Mouse (Mus musculus) spleen, postnatal 14 days (tissue): ENCODE data around the gene Mettl24.

Experiments used
- DNase-seq, 2 experiments: peaks; one replicate each; pipeline ENCODE4 v3.0.0; 2021 to 2022; ENCODE audit warnings: low spot score in 2 of 2

The Mettl24 gene

GRCm38 (mm10) chr10:40683092-40683867 is at the start of gene Mettl24:
TSS of gene Mettl24 (plus strand) at chr10:40683282.
- DNase-seq: peak in 1 of 2 experiments; percentile 2

- no peak for DNase-seq
Observed at GRCm38 (mm10) chr10:40637331-40637730, 45.8 kb upstream of the Mettl24 start.

GRCm38 (mm10) chr10:40638276-40638675 is 44.8 kb upstream of the Mettl24 start:
- DNase-seq: no peak

GRCm38 (mm10) chr10:40638823-40639819 is 44.0 kb upstream of the Mettl24 start:
- no peak for DNase-seq

- no peak for DNase-seq
Observed at GRCm38 (mm10) chr10:40640406-40640805, 42.7 kb upstream of the Mettl24 start.

- DNase-seq: no peak
Observed at GRCm38 (mm10) chr10:40641901-40642300, 41.2 kb upstream of the Mettl24 start.

- no peak for DNase-seq
Observed at GRCm38 (mm10) chr10:40643126-40643525, 40.0 kb upstream of the Mettl24 start.

GRCm38 (mm10) chr10:40644456-40644855 is 38.6 kb upstream of the Mettl24 start:
- DNase-seq: no peak

- DNase-seq: no peak
Observed at GRCm38 (mm10) chr10:40645346-40645745, 37.7 kb upstream of the Mettl24 start.

GRCm38 (mm10) chr10:40648776-40649175 is 34.3 kb upstream of the Mettl24 start:
- DNase-seq: no peak

GRCm38 (mm10) chr10:40649634-40650033 is 33.4 kb upstream of the Mettl24 start:
- no peak for DNase-seq

GRCm38 (mm10) chr10:40651676-40652075 is 31.4 kb upstream of the Mettl24 start:
- DNase-seq: no peak

- DNase-seq: no peak
Observed at GRCm38 (mm10) chr10:40665270-40665669, 17.8 kb upstream of the Mettl24 start.

GRCm38 (mm10) chr10:40666943-40667342 is 16.1 kb upstream of the Mettl24 start:
- no peak for DNase-seq

- no peak for DNase-seq
Observed at GRCm38 (mm10) chr10:40668640-40669039, 14.4 kb upstream of the Mettl24 start.

- no peak for DNase-seq
Observed at GRCm38 (mm10) chr10:40672587-40673296, 10.3 kb upstream of the Mettl24 start.

GRCm38 (mm10) chr10:40673297-40673665 is 9.8 kb upstream of the Mettl24 start:
- DNase-seq: no peak

GRCm38 (mm10) chr10:40674151-40674550 is 8.9 kb upstream of the Mettl24 start:
- no peak for DNase-seq

- no peak for DNase-seq
Observed at GRCm38 (mm10) chr10:40675921-40676320, 7.2 kb upstream of the Mettl24 start.

GRCm38 (mm10) chr10:40678477-40678876 is 4.6 kb upstream of the Mettl24 start:
- DNase-seq: no peak

- no peak for DNase-seq
Observed at GRCm38 (mm10) chr10:40682470-40682869, 612 bp upstream of the Mettl24 start.

- DNase-seq: no peak
Observed at GRCm38 (mm10) chr10:40683868-40684253, 779 bp downstream of the Mettl24 start.
